Mouse (Mus musculus) limb, embryonic 13.5 days (tissue): Measurements from ENCODE around the gene Scamp4. TPM values are rescaled to one million over a fixed set of nuclear protein-coding genes. Genes with fewer than 3 reads are reported as not detected.
A peak's percentile ranks its signal among the peaks of the same experiment; 100 is the strongest.

Experiments
- ATAC-seq: fragments of 200-750 bp; cut with Nextera tagmentation; 2 replicates; pipeline ENCODE4 v1.8.0; 2017; ENCODE audit warnings: low read depth, moderate number of reproducible peaks, moderate TSS enrichment; ENCODE audit not compliant: low FRiP score
- H3K27ac ChIP-seq: fragments of 300-500 bp; sonication (generic); 2 replicates; pipeline ENCODE4 v1.5.1; 2015; ENCODE audit warnings: inconsistent platforms, mild to moderate bottlenecking, moderate library complexity
- H3K27me3 ChIP-seq: fragments of 300-500 bp; sonication (generic); 2 replicates; pipeline ENCODE4 v1.6.1; 2015; ENCODE audit warnings: mild to moderate bottlenecking, inconsistent platforms
- H3K36me3 ChIP-seq: fragments of 300-500 bp; sonication (generic); 2 replicates; pipeline ENCODE4 v1.6.1; 2015; ENCODE audit warnings: inconsistent platforms, mild to moderate bottlenecking, moderate library complexity
- H3K4me1 ChIP-seq: fragments of 300-500 bp; sonication (generic); 2 replicates; pipeline ENCODE4 v1.6.1; 2015; ENCODE audit warnings: inconsistent platforms
- H3K4me2 ChIP-seq: fragments of 300-500 bp; sonication (generic); replicated peaks from 2 replicates; pipeline ENCODE4 v1.6.1; 2015; ENCODE audit warnings: inconsistent platforms, mild to moderate bottlenecking, moderate library complexity
- H3K4me3 ChIP-seq: fragments of 300-500 bp; sonication (generic); 2 replicates; pipeline ENCODE4 v1.5.1; 2015; ENCODE audit warnings: moderate library complexity, mild to moderate bottlenecking, inconsistent platforms
- H3K9ac ChIP-seq: fragments of 300-500 bp; sonication (generic); 2 replicates; pipeline ENCODE4 v1.6.1; 2015; ENCODE audit warnings: mild to moderate bottlenecking, inconsistent platforms
- H3K9me3 ChIP-seq: fragments of 300-500 bp; sonication (generic); 2 replicates; pipeline ENCODE4 v1.6.1; 2016; ENCODE audit warnings: inconsistent platforms
- WGBS: fragments of 180-500 bp; shearing (Covaris S2); methylation state at CpG from one replicate; pipeline ENCODE4 v1.1.7; 2015; 5-methylcytosine and 5-hydroxymethylcytosine counted together
- polyA plus RNA-seq: library from polyadenylated mRNA; unstranded; fragments of >200 nt; fragmentation: Nextera tagmentation; extraction: Ambion mirVana; gene quantifications from 2 replicates; pipeline ENCODE4 v1.2.1, GENCODE M21; 2015

The Scamp4 gene
- 83.9 and 92.0 TPM in 2 replicates for polyA plus RNA-seq

- Histone ChIP-seq H3K9ac (peak within 1 kb of the TSS; percentile 77), H3K9me3 (no peaks in the 10 kb centered on the region), H3K4me2 (peak within 1 kb of the TSS; percentile 96), H3K27ac (peak within 1 kb of the TSS; percentile 83), H3K36me3 (peaks cover 21% of the 10 kb centered on the region), H3K4me3 (peak within 1 kb of the TSS; percentile 71), H3K4me1 (peaks cover 18% of the 10 kb centered on the region), H3K27me3 (no peaks in the 10 kb centered on the region)
- WGBS = under 1% methylated on average over 54 of the region's 54 CpGs
- ATAC-seq = peak; percentile 96
Observed at GRCm38 (mm10) chr10:80602698-80603325, at the start of gene Scamp4, which contains the start of gene Adat3. Gene Scamp4 (plus strand): TSS chr10:80602872. Gene Adat3 (plus strand): TSS chr10:80602880.

- Histone ChIP-seq H3K36me3 (peaks cover 27% of the 10 kb centered on the region), H3K27me3 (no peaks in the 10 kb centered on the region), H3K4me1 (peaks cover 12% of the 10 kb centered on the region; the same call in 1 of the 2 replicates), H3K4me2 (no peak overlapping the region), H3K4me3 (no peak overlapping the region), H3K9ac (no peak overlapping the region), H3K9me3 (no peaks in the 10 kb centered on the region), H3K27ac (no peak overlapping the region)
- WGBS = 88% methylated on average over 8 of the region's 8 CpGs
- ATAC-seq = no peak
Observed at GRCm38 (mm10) chr10:80553575-80553974, 49.1 kb upstream of the Scamp4 start.

- Histone ChIP-seq H3K9ac (no peak overlapping the region), H3K4me3 (no peak overlapping the region), H3K4me1 (peaks cover 12% of the 10 kb centered on the region; the same call in 1 of the 2 replicates), H3K36me3 (peaks cover 23% of the 10 kb centered on the region), H3K27ac (no peak overlapping the region), H3K27me3 (no peaks in the 10 kb centered on the region), H3K9me3 (no peaks in the 10 kb centered on the region), H3K4me2 (no peak overlapping the region)
- no peak for ATAC-seq
- 86% methylated on average over 6 of the region's 6 CpGs for WGBS
Observed at GRCm38 (mm10) chr10:80553997-80554396, 48.7 kb upstream of the Scamp4 start.

GRCm38 (mm10) chr10:80557346-80557965 is 45.2 kb upstream of the Scamp4 start:
- Histone ChIP-seq H3K4me2 (no peak overlapping the region), H3K27ac (no peak overlapping the region), H3K27me3 (no peaks in the 10 kb centered on the region), H3K9ac (peak overlapping the region; percentile 25; the same call in 1 of the 2 replicates), H3K4me3 (no peak overlapping the region; the same call in 1 of the 2 replicates), H3K36me3 (peaks cover 3% of the 10 kb centered on the region; the same call in 1 of the 2 replicates), H3K9me3 (no peaks in the 10 kb centered on the region), H3K4me1 (peaks cover 33% of the 10 kb centered on the region)
- WGBS = 35% methylated on average over 5 of the region's 5 CpGs
- ATAC-seq = no peak

GRCm38 (mm10) chr10:80559431-80559830 is 43.2 kb upstream of the Scamp4 start:
- 88% methylated on average over 7 of the region's 7 CpGs for WGBS
- Histone ChIP-seq H3K9ac (no peak overlapping the region), H3K4me2 (peak overlapping the region; percentile 93; the same call in 1 of the 2 replicates)

GRCm38 (mm10) chr10:80560621-80561020 is 42.1 kb upstream of the Scamp4 start:
- no peak overlapping the region; the same call in 1 of the 2 replicates for H3K27ac ChIP-seq
- H3K36me3 ChIP-seq = peaks cover 6% of the 10 kb centered on the region; the same call in 1 of the 2 replicates
- H3K9me3 ChIP-seq = no peaks in the 10 kb centered on the region
- 2% methylated on average over 13 of the region's 13 CpGs for WGBS
- peak overlapping the region; percentile 95 for H3K9ac ChIP-seq
- peak overlapping the region; percentile 93 for H3K4me3 ChIP-seq
- peaks cover 35% of the 10 kb centered on the region for H3K4me1 ChIP-seq
- H3K27me3 ChIP-seq = no peaks in the 10 kb centered on the region
- peak overlapping the region; percentile 93 for H3K4me2 ChIP-seq
- ATAC-seq = no peak

More at GRCm38 (mm10) chr10:80559431-80559830, 43.2 kb upstream of the Scamp4 start:
- no peaks in the 10 kb centered on the region for H3K9me3 ChIP-seq
- 0 out of 2 replicates have a peak, but pooled peaks cover 3% of the 10 kb centered on the region for H3K36me3 ChIP-seq
- peaks cover 35% of the 10 kb centered on the region for H3K4me1 ChIP-seq
- no peaks in the 10 kb centered on the region for H3K27me3 ChIP-seq
- peak overlapping the region; percentile 93; the same call in 1 of the 2 replicates for H3K4me3 ChIP-seq
- no peak overlapping the region for H3K27ac ChIP-seq
- ATAC-seq = no peak

GRCm38 (mm10) chr10:80561116-80561944 is 41.3 kb upstream of the Scamp4 start, which contains the start of gene Rexo1:
Gene Rexo1 (minus strand): TSS chr10:80561560.
- Histone ChIP-seq H3K9ac (peak within 1 kb of the TSS; percentile 95), H3K4me2 (peak within 1 kb of the TSS; percentile 93), H3K9me3 (no peaks in the 10 kb centered on the region), H3K27ac (peak within 1 kb of the TSS; percentile 85), H3K36me3 (peaks cover 6% of the 10 kb centered on the region; the same call in 1 of the 2 replicates), H3K4me3 (peak within 1 kb of the TSS; percentile 93), H3K4me1 (peaks cover 35% of the 10 kb centered on the region), H3K27me3 (no peaks in the 10 kb centered on the region)
- WGBS = under 1% methylated on average over 62 of the region's 72 CpGs
- peak; percentile 91 for ATAC-seq

GRCm38 (mm10) chr10:80566375-80567092 is 36.1 kb upstream of the Scamp4 start:
- no peaks in the 10 kb centered on the region for H3K27me3 ChIP-seq
- peaks cover 26% of the 10 kb centered on the region for H3K36me3 ChIP-seq
- H3K9me3 ChIP-seq = no peaks in the 10 kb centered on the region
- H3K4me1 ChIP-seq = peaks cover 37% of the 10 kb centered on the region
- no peak for ATAC-seq
- no peak overlapping the region for H3K27ac ChIP-seq
- H3K4me3 ChIP-seq = no peak overlapping the region
- no peak overlapping the region for H3K4me2 ChIP-seq
- H3K9ac ChIP-seq = no peak overlapping the region
- 28% methylated on average over 17 of the region's 17 CpGs for WGBS

- no peak overlapping the region for H3K4me3 ChIP-seq
- H3K27ac ChIP-seq = no peak overlapping the region
- no peak overlapping the region for H3K9ac ChIP-seq
- H3K36me3 ChIP-seq = peaks cover 26% of the 10 kb centered on the region
- H3K27me3 ChIP-seq = no peaks in the 10 kb centered on the region
- no peaks in the 10 kb centered on the region for H3K9me3 ChIP-seq
- WGBS = 96% methylated on average over 29 of the region's 29 CpGs
- peaks cover 51% of the 10 kb centered on the region for H3K4me1 ChIP-seq
- no peak overlapping the region for H3K4me2 ChIP-seq
- ATAC-seq = no peak
Observed at GRCm38 (mm10) chr10:80568876-80569275, 33.8 kb upstream of the Scamp4 start.

GRCm38 (mm10) chr10:80569664-80570066 is 33.0 kb upstream of the Scamp4 start:
- WGBS = 37% methylated on average over 10 of the region's 10 CpGs

GRCm38 (mm10) chr10:80570419-80570818 is 32.3 kb upstream of the Scamp4 start:
- no peaks in the 10 kb centered on the region for H3K27me3 ChIP-seq
- peaks cover 20% of the 10 kb centered on the region for H3K36me3 ChIP-seq
- whole genome bisulfite sequencing = 92% methylated on average over 10 of the region's 10 CpGs
- peak overlapping the region; percentile 59; the same call in 1 of the 2 replicates for H3K9ac ChIP-seq
- no peaks in the 10 kb centered on the region for H3K9me3 ChIP-seq
- peak overlapping the region; percentile 61 for H3K4me2 ChIP-seq
- H3K27ac ChIP-seq = peak overlapping the region; percentile 69; the same call in 1 of the 2 replicates
- no peak for ATAC-seq
- H3K4me3 ChIP-seq = peak overlapping the region; percentile 28; the same call in 1 of the 2 replicates
- H3K4me1 ChIP-seq = peaks cover 65% of the 10 kb centered on the region

More at GRCm38 (mm10) chr10:80569664-80570066, 33.0 kb upstream of the Scamp4 start:
- Histone ChIP-seq H3K27me3 (no peaks in the 10 kb centered on the region), H3K36me3 (peaks cover 20% of the 10 kb centered on the region), H3K9ac (no peak overlapping the region), H3K4me2 (peak overlapping the region; percentile 27), H3K4me1 (peaks cover 58% of the 10 kb centered on the region), H3K27ac (no peak overlapping the region), H3K9me3 (no peaks in the 10 kb centered on the region), H3K4me3 (no peak overlapping the region)
- no peak for ATAC-seq
